13 mouse cellular contexts compared by ENCODE assay signal in the genomic region with DNA sequence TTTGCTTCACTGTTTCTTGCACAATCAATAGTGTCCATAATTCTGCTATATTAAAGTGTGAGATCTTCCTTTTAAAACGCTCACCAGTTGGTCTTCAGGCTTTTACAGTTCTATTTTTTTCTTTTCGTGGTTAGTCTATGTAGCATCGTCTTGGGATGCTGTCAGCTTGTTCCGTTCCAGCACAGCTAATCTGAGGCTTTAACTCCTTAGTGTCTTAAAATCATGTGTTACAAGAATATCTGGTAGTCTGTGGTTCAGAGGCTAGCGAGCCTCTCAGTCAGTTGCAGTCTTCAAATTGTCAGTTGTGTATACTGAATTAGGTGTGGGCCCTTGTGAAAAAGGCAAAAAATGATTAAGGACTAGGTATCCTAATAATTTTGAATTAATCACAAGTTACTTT. TPM values are rescaled to one million over a fixed set of nuclear protein-coding genes. Genes with fewer than 3 reads are reported as not detected.
DNase-seq lines count a peak whose midpoint lies in the region; ATAC-seq and TF ChIP-seq lines count a peak whose summit lies in the region.
"Had no signal": no experiment of that assay in that cellular context is flagged by ENCODE, and none has a peak within 500 bp of the region (broad histone marks: within the 10 kb centered on the region; RNA-seq: fewer than 3 reads in every experiment).

No protein-coding gene starts in this region.

- peak overlapping the region; percentile 99 for H3K27ac ChIP-seq in layer of hippocampus, adult 2 months
- H3K27ac ChIP-seq in hindbrain, embryonic 11.5 days (ENCODE audit: low read depth, low read length), result peak overlapping the region; percentile 51; the same call in 1 of the 2 replicates
- no peak overlapping the region for H3K27ac ChIP-seq in neural tube, embryonic 12.5 days
- H3K27ac ChIP-seq: embryonic facial prominence, embryonic 12.5 days; lung, embryonic 15.5 days had no signal

- peak overlapping the region; percentile 17; the same call in 1 of the 2 replicates for H3K4me2 ChIP-seq in hindbrain, embryonic 11.5 days (replicated peaks; ENCODE audit: low read depth, low read length)
- H3K4me2 ChIP-seq in neural tube, embryonic 12.5 days (replicated peaks), result peak overlapping the region; percentile 27; the same call in 1 of the 2 replicates
- H3K4me2 ChIP-seq: embryonic facial prominence, embryonic 12.5 days; lung, embryonic 15.5 days had no signal

- H3K27me3 ChIP-seq in hindbrain, embryonic 11.5 days (ENCODE audit: control insufficient read depth, insufficient read depth, low read length), result no peaks in the 10 kb centered on the region
- no peaks in the 10 kb centered on the region for H3K27me3 ChIP-seq in neural tube, embryonic 12.5 days (replicated peaks)
- H3K27me3 ChIP-seq: embryonic facial prominence, embryonic 12.5 days; lung, embryonic 15.5 days had no signal

- no peaks in the 10 kb centered on the region for H3K36me3 ChIP-seq in hindbrain, embryonic 11.5 days (ENCODE audit: control insufficient read depth, insufficient read depth, low read length)
- no peaks in the 10 kb centered on the region for H3K36me3 ChIP-seq in neural tube, embryonic 12.5 days
- H3K36me3 ChIP-seq: embryonic facial prominence, embryonic 12.5 days; lung, embryonic 15.5 days had no signal

- WGBS in hindbrain, embryonic 11.5 days, result 66% methylated on average over 5 of the region's 5 CpGs
- WGBS in neural tube, embryonic 12.5 days, result 50% methylated on average over 5 of the region's 5 CpGs

- H3K9ac ChIP-seq in hindbrain, embryonic 11.5 days (ENCODE audit: low read depth, low read length), result peak overlapping the region; percentile 23; the same call in 1 of the 2 replicates
- peak overlapping the region; percentile 38; the same call in 1 of the 2 replicates for H3K9ac ChIP-seq in neural tube, embryonic 12.5 days
- H3K9ac ChIP-seq: embryonic facial prominence, embryonic 12.5 days; lung, embryonic 15.5 days had no signal

- H3K4me3 ChIP-seq in layer of hippocampus, adult 2 months, result peak overlapping the region; percentile 57
- H3K4me3 ChIP-seq in hindbrain, embryonic 11.5 days (ENCODE audit: low read depth, low read length), result peak overlapping the region; percentile 28
- H3K4me3 ChIP-seq in neural tube, embryonic 12.5 days, result peak overlapping the region; percentile 23
- H3K4me3 ChIP-seq: embryonic facial prominence, embryonic 12.5 days; lung, embryonic 15.5 days had no signal

- H3K4me1 ChIP-seq in hindbrain, embryonic 11.5 days (replicated peaks; ENCODE audit: control insufficient read depth, insufficient read depth, low read length), result no peaks in the 10 kb centered on the region
- no peaks in the 10 kb centered on the region for H3K4me1 ChIP-seq in neural tube, embryonic 12.5 days
- H3K4me1 ChIP-seq: lung, embryonic 15.5 days had no signal

- TF ChIP-seq CTCF in layer of hippocampus, adult 2 months (conservative IDR thresholded peaks at IDR 0.05), result no peak

- DNase-seq in cerebellum, postnatal 25 days, result peak; percentile 49 to 52
- DNase-seq in cerebellum, adult 11 months, result no peak
- no peak for DNase-seq in layer of hippocampus, adult 2 months (ENCODE audit: low spot score in 2 of 2)
- no peak for DNase-seq in layer of hippocampus, postnatal 14 days (ENCODE audit: low spot score in 2 of 2)
- DNase-seq in hindbrain, embryonic 11.5 days (ENCODE audit: low spot score), result no peak
- no peak for DNase-seq in urinary bladder, postnatal 25 days (ENCODE audit: low spot score)
- no peak for DNase-seq in ovary, adult 18-20 months (ENCODE audit: low spot score)
- DNase-seq: gastrocnemius, postnatal 36 days; left cerebral cortex, postnatal 4 days had no signal

- H3K9me3 ChIP-seq in hindbrain, embryonic 11.5 days (ENCODE audit: control insufficient read depth, low read length), result no peaks in the 10 kb centered on the region
- H3K9me3 ChIP-seq in neural tube, embryonic 12.5 days, result no peaks in the 10 kb centered on the region
- H3K9me3 ChIP-seq: embryonic facial prominence, embryonic 12.5 days; lung, embryonic 15.5 days had no signal

- peak; percentile 33 for ATAC-seq in hindbrain, embryonic 11.5 days (ENCODE audit: low FRiP score)
- peak; percentile 57; the same call in 1 of the 2 replicates for ATAC-seq in neural tube, embryonic 12.5 days (ENCODE audit: low FRiP score, low read depth)

RNA-seq across cellular contexts. Expression of a gene that starts 1.5 kb away (rescaled TPM):
- total RNA-seq in layer of hippocampus, adult 2 months (2021), result 10 to 100 TPM; 81.4 to 87.3 TPM
- 10 to 100 TPM; 68.4 to 69.0 TPM for total RNA-seq in layer of hippocampus, postnatal 14 days (2021)
- 11.0 and 12.7 TPM in 2 replicates for polyA plus RNA-seq in hindbrain, embryonic 11.5 days (2014; fragmentation: Nextera tagmentation; extraction: Ambion mirVana)
- polyA plus RNA-seq in neural tube, embryonic 12.5 days (2016; fragmentation: Nextera tagmentation; extraction: Ambion mirVana), result 8.9 and 9.8 TPM in 2 replicates
- total RNA-seq: gastrocnemius, postnatal 36 days had no signal
- polyA plus RNA-seq: testis, adult 2 months had no signal

RNA-seq across cellular contexts. Expression of a gene that starts 57.6 kb away (rescaled TPM):
- 10 to 100 TPM; 59.6 to 63.8 TPM for total RNA-seq in layer of hippocampus, adult 2 months (2021)
- 10 to 100 TPM; 58.9 to 62.8 TPM for total RNA-seq in layer of hippocampus, postnatal 14 days (2021)
- 41.1 TPM in 2 replicates for polyA plus RNA-seq in hindbrain, embryonic 11.5 days (2014; fragmentation: Nextera tagmentation; extraction: Ambion mirVana)
- 35.7 and 36.0 TPM in 2 replicates for polyA plus RNA-seq in neural tube, embryonic 12.5 days (2016; fragmentation: Nextera tagmentation; extraction: Ambion mirVana)

RNA-seq across cellular contexts. Expression of a gene that starts 57.6 kb away (rescaled TPM):
- total RNA-seq in layer of hippocampus, adult 2 months (2021), result 10 to 100 TPM; 12.6 to 13.2 TPM
- 1 to 10 TPM; 7.7 to 9.1 TPM for total RNA-seq in layer of hippocampus, postnatal 14 days (2021)
- polyA plus RNA-seq in hindbrain, embryonic 11.5 days (2014; fragmentation: Nextera tagmentation; extraction: Ambion mirVana), result 9.3 and 13.2 TPM in 2 replicates
- polyA plus RNA-seq in neural tube, embryonic 12.5 days (2016; fragmentation: Nextera tagmentation; extraction: Ambion mirVana), result 5.9 and 9.4 TPM in 2 replicates

Comparison
In these comparisons a context has a peak if more than half of its experiments do, and no peak if none do; other contexts are left out.
1. DNase-seq: peak in cerebellum, postnatal 25 days (2 of 2); none in cerebellum, adult 11 months (single experiment), layer of hippocampus, adult 2 months (0 of 2), layer of hippocampus, postnatal 14 days (0 of 2), hindbrain, embryonic 11.5 days (single experiment), urinary bladder, postnatal 25 days (single experiment) and ovary, adult 18-20 months (single experiment).
2. Peak in every context shown above with its lines, with median percentiles within 50 percentile points of each other: H3K4me3 ChIP-seq.